Mouse (Mus musculus): Measurements from ENCODE around the gene Nrg3.

The Nrg3 gene

GRCm38 (mm10) chr14:39472790-39473761 lies at the start of gene Nrg3:
Gene Nrg3 (minus strand): TSS chr14:39473088.
- CTCF ChIA-PET: no interaction called here

- CTCF ChIA-PET: no interaction called here
Measured at GRCm38 (mm10) chr14:39508956-39509355, 36.1 kb upstream of the Nrg3 start.

- CTCF ChIA-PET: no interaction called here
Measured at GRCm38 (mm10) chr14:39473771-39474211, 903 bp upstream of the Nrg3 start.

- CTCF ChIA-PET: no interaction called here
Measured at GRCm38 (mm10) chr14:39472146-39472751, 639 bp downstream of the Nrg3 start.

- CTCF ChIA-PET: no interaction called here
Measured at GRCm38 (mm10) chr14:39471236-39471981, 1.5 kb downstream of the Nrg3 start.

- CTCF ChIA-PET: no interaction called here
Measured at GRCm38 (mm10) chr14:39445501-39445900, 27.4 kb downstream of the Nrg3 start.

- CTCF ChIA-PET: no interaction called here
Measured at GRCm38 (mm10) chr14:39428503-39428902, 44.4 kb downstream of the Nrg3 start.

- CTCF ChIA-PET: no interaction called here
Measured at GRCm38 (mm10) chr14:39421874-39422273, 51.0 kb downstream of the Nrg3 start.

- CTCF ChIA-PET: no interaction called here
Measured at GRCm38 (mm10) chr14:39413270-39413669, 59.6 kb downstream of the Nrg3 start.

- CTCF ChIA-PET: no interaction called here
Measured at GRCm38 (mm10) chr14:39386845-39387244, 86.0 kb downstream of the Nrg3 start.

GRCm38 (mm10) chr14:39381321-39381720 lies 91.6 kb downstream of the Nrg3 start:
- CTCF ChIA-PET: no interaction called here

GRCm38 (mm10) chr14:39373220-39373619 lies 99.7 kb downstream of the Nrg3 start:
- CTCF ChIA-PET: no interaction called here

GRCm38 (mm10) chr14:39356251-39356650 lies 116.6 kb downstream of the Nrg3 start:
- CTCF ChIA-PET: no interaction called here

- CTCF ChIA-PET: no interaction called here
Measured at GRCm38 (mm10) chr14:39351979-39352737, 120.7 kb downstream of the Nrg3 start.

GRCm38 (mm10) chr14:39317424-39318110 lies 155.3 kb downstream of the Nrg3 start:
- CTCF ChIA-PET: no interaction called here

GRCm38 (mm10) chr14:39314111-39314510 lies 158.8 kb downstream of the Nrg3 start:
- CTCF ChIA-PET: no interaction called here

- CTCF ChIA-PET: no interaction called here
Measured at GRCm38 (mm10) chr14:39265121-39265520, 207.8 kb downstream of the Nrg3 start.

- CTCF ChIA-PET: no interaction called here
Measured at GRCm38 (mm10) chr14:39264422-39264821, 208.5 kb downstream of the Nrg3 start.

- CTCF ChIA-PET: no interaction called here
Measured at GRCm38 (mm10) chr14:39261016-39261415, 211.9 kb downstream of the Nrg3 start.

- CTCF ChIA-PET: no interaction called here
Measured at GRCm38 (mm10) chr14:39255391-39255790, 217.5 kb downstream of the Nrg3 start.

- CTCF ChIA-PET: no interaction called here
Measured at GRCm38 (mm10) chr14:39240267-39240666, 232.6 kb downstream of the Nrg3 start.

Data from spleen, embryonic (tissue).